ENCODE assay signal across 10 mouse cellular contexts in genomic region chr1:168230134-168230533, GRCm38 (mm10).
DNase-seq lines count a peak whose midpoint lies in the region; ATAC-seq and TF ChIP-seq lines count a peak whose summit lies in the region.
"Had no signal": no experiment of that assay in that cellular context is flagged by ENCODE, and none has a peak within 500 bp of the region (broad histone marks: within the 10 kb centered on the region; RNA-seq: fewer than 3 reads in every experiment).

No protein-coding gene starts in this region.

- H3K27ac ChIP-seq in kidney, adult 2 months (ENCODE audit: insufficient read depth, low read depth, low read length), result no peak overlapping the region
- H3K27ac ChIP-seq in brown adipose tissue, adult 24 weeks (replicated peaks; ENCODE audit: low read depth, low read length), result peak overlapping the region; percentile 34; the same call in 1 of the 2 replicates
- H3K27ac ChIP-seq in forebrain, embryonic 13.5 days, result peak overlapping the region; percentile 72
- H3K27ac ChIP-seq in limb, embryonic 15.5 days, result 0 out of 2 replicates have a peak overlapping the region, but pooled peaks have one; percentile 17

- TF ChIP-seq POLR2A in kidney, adult 2 months (IDR thresholded peaks at IDR 0.05; ENCODE audit: low read depth, low read length), result no peak

- no peaks in the 10 kb centered on the region for H3K9me3 ChIP-seq in forebrain, embryonic 13.5 days (replicated peaks)
- H3K9me3 ChIP-seq in limb, embryonic 15.5 days, result no peaks in the 10 kb centered on the region

- peak; percentile 65 for ATAC-seq in forebrain, embryonic 13.5 days
- no peak for ATAC-seq in limb, embryonic 15.5 days (ENCODE audit: insufficient number of reproducible peaks, low FRiP score, low TSS enrichment, low read depth)

- no peak overlapping the region for H3K4me3 ChIP-seq in kidney, adult 2 months (ENCODE audit: insufficient read depth, low read depth, low read length)
- H3K4me3 ChIP-seq in brown adipose tissue, adult 24 weeks (ENCODE audit: insufficient read depth, low read depth, low read length), result no peak overlapping the region
- no peak overlapping the region for H3K4me3 ChIP-seq in forebrain, embryonic 13.5 days
- no peak overlapping the region for H3K4me3 ChIP-seq in limb, embryonic 15.5 days

- H3K36me3 ChIP-seq in kidney, adult 2 months (ENCODE audit: control insufficient read depth, insufficient read depth, low read length), result no peaks in the 10 kb centered on the region
- H3K36me3 ChIP-seq in forebrain, embryonic 13.5 days (ENCODE audit: poor library complexity, severe bottlenecking), result no peaks in the 10 kb centered on the region; the same call in 1 of the 2 replicates
- no peaks in the 10 kb centered on the region for H3K36me3 ChIP-seq in limb, embryonic 15.5 days

- no peaks in the 10 kb centered on the region for H3K27me3 ChIP-seq in kidney, adult 2 months (replicated peaks; ENCODE audit: control insufficient read depth, insufficient read depth, low read length)
- H3K27me3 ChIP-seq in forebrain, embryonic 13.5 days, result no peaks in the 10 kb centered on the region
- H3K27me3 ChIP-seq in limb, embryonic 15.5 days, result no peaks in the 10 kb centered on the region

- no peak overlapping the region for H3K4me2 ChIP-seq in forebrain, embryonic 13.5 days
- no peak overlapping the region for H3K4me2 ChIP-seq in limb, embryonic 15.5 days
- H3K4me2 ChIP-seq: liver, embryonic 11.5 days had no signal

- no peak overlapping the region for H3K9ac ChIP-seq in forebrain, embryonic 13.5 days
- H3K9ac ChIP-seq in limb, embryonic 15.5 days, result no peak overlapping the region

- peaks cover 16% of the 10 kb centered on the region for H3K4me1 ChIP-seq in kidney, adult 2 months (ENCODE audit: control insufficient read depth, insufficient read depth, low read length)
- H3K4me1 ChIP-seq in brown adipose tissue, adult 24 weeks (ENCODE audit: control insufficient read depth, insufficient read depth, insufficient read length, low read length), result peaks cover 21% of the 10 kb centered on the region
- peaks cover 67% of the 10 kb centered on the region for H3K4me1 ChIP-seq in forebrain, embryonic 13.5 days
- H3K4me1 ChIP-seq in limb, embryonic 15.5 days, result peaks cover 35% of the 10 kb centered on the region

- peak; percentile 37 for DNase-seq in kidney, adult 2 months
- no peak for DNase-seq in kidney, adult 11 months
- DNase-seq in frontal cortex, postnatal 10 days (ENCODE audit: low spot score in 2 of 2), result no peak
- DNase-seq in gastrocnemius, adult 18-20 months (ENCODE audit: low spot score), result no peak
- DNase-seq in adrenal gland, postnatal 10 days, result no peak
- DNase-seq: cerebellum, adult 11 months had no signal

- WGBS in kidney, adult 2 months, result 65% methylated on average over 4 of the region's 4 CpGs
- 39% methylated on average over 4 of the region's 4 CpGs for WGBS in forebrain, embryonic 13.5 days
- WGBS in limb, embryonic 15.5 days, result 18% methylated on average over 4 of the region's 4 CpGs

- TF ChIP-seq CTCF in kidney, adult 2 months (conservative IDR thresholded peaks at IDR 0.05; ENCODE audit: insufficient read depth, insufficient read length, low read depth, low read length), result no peak
